Mouse (Mus musculus): ENCODE data around the gene Hist1h2bg.

Gene Hist1h2bg

GRCm38 (mm10) chr13:23571022-23571503 lies at the start of gene Hist1h2bg, which contains the start of gene Hist1h2ae:
Gene Hist1h2bg (plus strand): TSS chr13:23571396.
Gene Hist1h2ae (minus strand): TSS chr13:23571220.
- DNase-seq (ENCODE audit: low spot score), result peak; percentile 94

DNA sequence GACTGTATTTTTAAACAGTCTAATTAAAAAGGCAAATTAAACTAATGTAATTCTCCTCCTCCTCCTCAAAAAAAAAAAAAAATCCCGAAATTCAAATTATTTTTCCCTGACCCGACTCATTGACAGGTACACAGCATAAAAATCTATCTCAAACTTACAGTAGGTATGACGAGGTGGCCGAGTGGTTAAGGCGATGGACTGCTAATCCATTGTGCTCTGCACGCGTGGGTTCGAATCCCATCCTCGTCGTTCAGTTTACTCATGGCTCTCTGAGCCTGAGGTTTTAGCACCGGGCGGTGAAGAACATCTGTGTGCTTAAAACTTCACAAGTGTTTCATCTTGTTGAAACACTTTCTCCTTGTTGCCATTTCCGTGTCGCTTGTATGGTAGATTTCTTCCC lies 49.5 kb upstream of the Hist1h2bg start:
- DNase-seq (ENCODE audit: low spot score), result peak; percentile 80

- DNase-seq (ENCODE audit: low spot score), result no peak
Measured at GRCm38 (mm10) chr13:23523976-23524375, 47.2 kb upstream of the Hist1h2bg start.

GRCm38 (mm10) chr13:23524654-23525053 lies 46.5 kb upstream of the Hist1h2bg start:
- peak; percentile 76 for DNase-seq (ENCODE audit: low spot score)

GRCm38 (mm10) chr13:23525901-23526300 lies 45.3 kb upstream of the Hist1h2bg start:
- no peak for DNase-seq (ENCODE audit: low spot score)

- DNase-seq (ENCODE audit: low spot score), result peak; percentile 88
Measured at GRCm38 (mm10) chr13:23526312-23526711, 44.9 kb upstream of the Hist1h2bg start.

- no peak for DNase-seq (ENCODE audit: low spot score)
Measured at GRCm38 (mm10) chr13:23529005-23529404, 42.2 kb upstream of the Hist1h2bg start.

DNA sequence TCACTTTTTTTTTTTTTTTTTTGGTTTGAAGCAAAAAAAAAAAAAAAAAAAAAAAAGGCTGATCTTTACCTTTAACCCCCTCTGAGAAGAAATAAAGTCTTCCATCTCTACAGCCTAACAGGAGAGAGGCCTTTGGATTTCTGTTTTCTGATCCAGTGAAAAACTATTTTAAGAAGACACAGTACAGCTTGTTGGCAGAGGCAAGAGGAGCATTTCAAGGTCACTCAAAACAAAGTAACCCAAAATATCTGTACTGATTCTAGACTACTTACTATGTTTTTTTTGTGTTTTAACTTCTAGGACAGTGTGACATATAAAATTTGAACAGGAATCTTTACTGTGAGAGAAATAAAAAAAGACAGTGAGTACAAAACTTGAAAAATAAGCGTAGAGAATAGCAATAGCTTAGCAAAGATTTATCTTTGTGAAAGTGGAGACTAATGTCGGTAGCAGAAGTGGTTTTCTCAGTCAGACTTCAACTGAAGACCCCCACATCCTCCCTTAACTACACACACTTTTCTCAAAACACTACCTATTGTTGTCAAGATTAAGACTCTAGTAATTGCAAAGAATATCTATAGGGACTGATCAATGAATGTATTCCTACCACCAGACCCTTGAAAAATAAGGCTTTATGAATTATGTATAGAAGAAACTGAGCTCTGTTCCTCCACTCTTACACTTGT lies 41.6 kb upstream of the Hist1h2bg start:
- DNase-seq (ENCODE audit: low spot score), result no peak

DNA sequence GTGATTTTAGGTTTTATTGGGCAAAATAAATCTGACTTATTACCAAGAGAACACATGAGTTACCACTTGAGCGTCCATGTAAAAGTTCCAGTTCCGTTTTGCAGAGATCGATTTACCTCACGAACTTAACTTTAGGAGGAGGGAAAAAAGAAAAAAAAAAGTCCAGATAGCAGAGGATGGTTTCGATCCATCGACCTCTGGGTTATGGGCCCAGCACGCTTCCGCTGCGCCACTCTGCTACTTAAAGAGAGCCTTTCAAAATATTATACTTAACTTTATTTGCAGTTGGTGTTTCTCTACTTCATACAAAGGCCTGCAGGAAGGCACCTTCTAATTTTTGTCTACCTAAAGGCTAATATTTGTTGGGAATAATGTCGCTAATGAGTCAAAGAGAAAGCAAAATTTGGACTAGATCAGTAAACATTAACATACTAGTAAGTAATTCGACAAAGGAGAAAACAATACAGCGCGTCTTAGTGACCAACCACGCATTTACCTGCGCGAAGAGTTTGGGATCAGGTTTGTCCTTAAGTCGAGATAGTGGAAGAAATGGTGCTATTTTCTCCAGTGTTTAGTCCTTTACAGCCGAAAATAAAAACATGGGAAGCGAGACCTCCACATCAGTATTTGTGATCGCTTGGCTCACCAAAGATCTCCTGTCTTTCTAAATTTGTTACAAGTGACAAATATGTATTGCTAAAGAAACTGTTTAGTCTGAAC lies 40.9 kb upstream of the Hist1h2bg start:
- peak; percentile 82 for DNase-seq (ENCODE audit: low spot score)

DNA sequence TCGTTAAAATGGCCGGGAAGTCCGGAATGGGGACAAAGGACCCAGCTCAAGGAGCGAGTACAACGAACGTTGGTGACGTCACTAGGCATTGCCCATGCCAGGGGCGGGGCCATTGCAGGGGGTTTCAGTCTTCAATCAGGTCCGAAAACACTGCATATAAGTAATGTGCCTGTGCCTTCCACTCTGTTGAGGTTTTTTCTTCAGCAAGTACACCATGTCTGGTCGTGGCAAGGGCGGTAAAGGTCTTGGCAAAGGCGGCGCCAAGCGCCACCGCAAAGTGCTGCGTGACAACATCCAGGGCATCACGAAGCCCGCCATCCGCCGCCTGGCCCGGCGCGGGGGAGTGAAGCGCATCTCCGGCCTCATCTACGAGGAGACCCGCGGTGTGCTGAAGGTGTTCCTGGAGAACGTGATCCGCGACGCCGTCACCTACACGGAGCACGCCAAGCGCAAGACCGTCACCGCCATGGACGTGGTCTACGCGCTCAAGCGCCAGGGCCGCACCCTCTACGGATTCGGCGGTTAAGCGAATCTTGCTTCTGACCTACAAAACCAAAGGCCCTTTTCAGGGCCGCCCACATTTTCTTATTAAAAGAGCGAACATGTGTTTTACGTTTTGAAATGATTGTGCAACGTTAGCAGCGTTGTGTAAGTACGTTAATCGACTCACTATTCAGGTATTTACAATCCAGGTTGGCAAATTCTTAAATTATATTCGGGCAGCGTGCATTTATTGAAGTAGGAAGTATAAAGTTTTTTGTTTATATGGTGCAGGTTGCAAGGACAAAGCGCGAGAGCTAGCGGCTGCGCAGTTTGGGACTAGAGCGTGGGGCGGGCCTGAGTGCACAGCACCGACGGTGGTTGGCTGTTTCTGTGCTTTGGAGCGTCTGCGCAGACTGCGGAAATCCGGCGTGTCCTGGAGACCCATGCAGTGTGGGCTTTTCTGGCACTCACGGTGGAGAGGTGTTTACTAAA lies 40.0 kb upstream of the Hist1h2bg start, which contains the start of gene Hist1h4h:
Hist1h4h (plus strand) TSS at position 150 of the 975 bp plus-strand sequence.
- DNase-seq (ENCODE audit: low spot score), result peak; percentile 98

GRCm38 (mm10) chr13:23532262-23533075 lies 38.7 kb upstream of the Hist1h2bg start:
- peak; percentile 53 for DNase-seq (ENCODE audit: low spot score)

DNA sequence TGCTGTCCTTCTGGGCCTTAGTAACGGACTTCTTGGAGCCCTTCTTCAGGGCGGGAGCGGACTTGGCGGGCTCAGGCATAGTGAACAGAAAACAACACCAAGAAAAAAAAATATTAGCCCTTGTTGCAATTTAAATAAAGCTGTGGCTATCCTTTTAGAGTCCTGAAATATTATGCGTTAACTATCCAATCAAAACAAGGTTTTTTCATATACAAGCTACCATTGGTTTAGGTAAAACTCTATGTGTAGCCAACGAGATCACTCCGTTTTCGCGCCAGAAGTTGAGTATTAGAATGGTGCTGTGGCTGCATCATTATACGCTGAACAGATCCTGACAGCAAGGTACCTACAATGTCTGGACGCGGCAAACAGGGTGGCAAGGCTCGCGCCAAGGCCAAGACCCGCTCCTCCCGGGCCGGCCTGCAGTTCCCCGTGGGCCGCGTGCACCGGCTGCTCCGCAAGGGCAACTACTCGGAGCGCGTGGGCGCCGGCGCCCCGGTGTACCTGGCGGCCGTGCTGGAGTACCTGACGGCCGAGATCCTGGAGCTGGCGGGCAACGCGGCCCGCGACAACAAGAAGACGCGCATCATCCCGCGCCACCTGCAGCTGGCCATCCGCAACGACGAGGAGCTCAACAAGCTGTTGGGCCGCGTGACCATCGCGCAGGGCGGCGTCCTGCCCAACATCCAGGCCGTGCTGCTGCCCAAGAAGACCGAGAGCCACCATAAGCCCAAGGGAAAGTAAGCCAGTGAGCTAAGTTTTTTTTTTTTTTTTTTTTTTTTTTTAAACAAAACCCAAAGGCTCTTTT lies 37.4 kb upstream of the Hist1h2bg start, which contains the start of gene Hist1h2af:
Hist1h2af (plus strand) TSS at position 347 of the 808 bp plus-strand sequence.
- DNase-seq (ENCODE audit: low spot score), result peak; percentile 89

DNA sequence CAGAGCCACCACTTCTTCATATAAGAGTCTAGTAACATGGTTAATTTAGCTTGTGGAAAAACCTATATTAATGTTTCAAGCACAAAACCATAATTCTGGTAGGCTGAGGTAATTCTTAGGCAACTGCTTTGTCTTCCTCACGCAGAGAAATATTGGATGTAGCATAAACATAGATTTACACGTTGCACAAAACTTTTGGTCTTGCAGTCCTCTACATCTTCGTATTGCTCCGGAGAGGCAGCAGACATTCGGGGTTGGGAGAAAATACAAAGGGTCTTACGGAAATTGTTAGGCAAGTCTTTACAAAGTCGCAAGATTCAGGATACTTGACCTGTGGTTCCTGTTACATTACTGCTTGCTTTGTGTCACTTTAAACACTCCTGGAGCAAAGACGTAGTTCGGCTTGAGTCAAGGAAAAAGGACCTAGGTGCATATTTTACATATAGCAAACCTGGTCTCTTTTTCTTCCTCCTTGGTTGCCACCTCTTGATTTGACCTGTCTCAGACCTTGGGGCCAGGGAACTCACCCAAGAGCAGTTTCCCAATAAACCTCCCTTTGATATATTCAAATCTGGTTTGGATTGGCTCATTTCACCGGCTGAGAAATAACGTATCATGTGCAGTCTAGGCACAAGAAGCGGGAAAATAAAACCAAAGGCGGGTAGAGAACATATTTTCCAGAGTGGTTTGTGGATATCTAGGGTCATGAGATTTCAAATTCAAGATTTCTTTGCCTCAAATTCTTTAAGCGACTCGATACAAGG lies 36.6 kb upstream of the Hist1h2bg start:
- DNase-seq (ENCODE audit: low spot score), result no peak

GRCm38 (mm10) chr13:23535137-23536075 lies 35.8 kb upstream of the Hist1h2bg start, which contains the start of gene Hist1h3g:
Gene Hist1h3g (plus strand): TSS chr13:23535422.
- peak; percentile 97 for DNase-seq (ENCODE audit: low spot score)

DNA sequence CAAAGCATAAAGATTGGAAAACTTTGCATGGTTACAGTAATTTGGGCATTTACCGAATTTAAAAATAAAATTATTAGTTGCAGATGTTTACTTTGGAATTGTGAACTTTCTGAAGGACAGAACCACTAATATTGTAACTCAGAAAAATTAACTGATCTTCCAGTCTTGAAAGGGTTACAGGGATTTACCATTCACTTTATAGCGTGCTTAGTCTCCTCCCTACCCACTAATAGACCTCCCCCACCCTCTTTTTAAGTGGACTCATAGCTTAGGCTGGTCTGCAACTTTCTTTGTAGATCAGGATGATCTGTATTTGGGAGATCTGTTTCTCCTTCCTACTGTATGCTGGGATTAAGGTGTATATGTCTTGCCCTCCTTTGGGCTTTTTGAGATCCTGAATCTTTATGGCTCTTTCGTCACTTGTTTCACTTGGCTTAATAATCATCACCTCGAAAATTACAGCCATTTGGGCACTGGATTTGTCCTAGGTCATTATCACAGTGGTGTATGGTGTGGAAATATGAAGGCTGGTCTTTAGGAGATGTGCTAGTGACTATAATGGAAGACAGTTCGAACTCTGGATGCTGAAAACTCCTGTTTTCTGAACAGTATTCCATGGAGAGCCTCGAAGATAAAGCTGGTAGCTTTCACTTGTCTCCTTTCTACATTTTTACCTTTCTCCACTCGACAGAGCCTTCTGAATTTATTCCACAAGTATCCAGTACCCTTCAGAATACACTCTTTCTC lies 34.9 kb upstream of the Hist1h2bg start:
- peak; percentile 50 for DNase-seq (ENCODE audit: low spot score)

GRCm38 (mm10) chr13:23537006-23537710 lies 34.0 kb upstream of the Hist1h2bg start:
- no peak for DNase-seq (ENCODE audit: low spot score)

GRCm38 (mm10) chr13:23538249-23538648 lies 32.9 kb upstream of the Hist1h2bg start:
- no peak for DNase-seq (ENCODE audit: low spot score)

Measured in yolk sac, embryonic 10.5 days (tissue).